Mouse (Mus musculus) small intestine, adult 2 months (tissue): ENCODE data around the gene Kcnab2. TPM values are rescaled to one million over a fixed set of nuclear protein-coding genes. Genes with fewer than 3 reads are reported as not detected.
A peak's percentile ranks its signal among the peaks of the same experiment; 100 is the strongest.

Experiments
- H3K27ac ChIP-seq: fragments of 200-500 bp; 2 replicates; pipeline ENCODE4 v1.5.1; 2012; ENCODE audit warnings: low read depth, low read length, control low read depth, inconsistent platforms; ENCODE audit not compliant: insufficient read depth
- H3K27me3 ChIP-seq: fragments of 200-500 bp; 2 replicates; pipeline ENCODE4 v1.6.1; 2012; ENCODE audit warnings: mild to moderate bottlenecking, moderate library complexity, low read length, inconsistent platforms; ENCODE audit not compliant: control insufficient read depth, insufficient read depth
- H3K36me3 ChIP-seq: fragments of 200-500 bp; 2 replicates; pipeline ENCODE4 v1.6.1; 2012; ENCODE audit warnings: mild to moderate bottlenecking, low read length, control low read depth, inconsistent platforms; ENCODE audit not compliant: control insufficient read depth, insufficient read depth
- H3K4me1 ChIP-seq: fragments of 200-500 bp; 2 replicates; pipeline ENCODE4 v1.6.1; 2012; ENCODE audit warnings: low read length, inconsistent platforms, mixed read lengths; ENCODE audit not compliant: control insufficient read depth, insufficient read depth, insufficient read length
- H3K4me3 ChIP-seq: fragments of 200-500 bp; 2 replicates; pipeline ENCODE4 v1.5.1; 2012; ENCODE audit warnings: low read depth, mild to moderate bottlenecking, control low read depth, inconsistent platforms, low read length, moderate library complexity
- CTCF ChIP-seq: fragments of 200-500 bp; IDR thresholded peaks from 2 replicates; pipeline ENCODE4 v1.5.1; 2012; ENCODE audit warnings: low read depth, mild to moderate bottlenecking, control low read depth, inconsistent platforms, low read length, moderate library complexity, mixed read lengths; ENCODE audit not compliant: insufficient replicate concordance, insufficient read length; ENCODE audit errors: extremely low read depth
- POLR2A ChIP-seq: fragments of 200-500 bp; IDR thresholded peaks from 2 replicates; pipeline ENCODE4 v1.6.1; 2012; ENCODE audit warnings: low read depth, mild to moderate bottlenecking, control low read depth, inconsistent platforms, low read length, moderate library complexity
- WGBS: fragments of 180-500 bp; shearing (Covaris S2); methylation state at CpG from one replicate; pipeline ENCODE4 v1.1.7; 2018; 5-methylcytosine and 5-hydroxymethylcytosine counted together
- polyA plus RNA-seq: library from polyadenylated mRNA; depleted of rRNA; stranded (reverse); fragments of >200 nt; gene quantifications from 2 replicates; pipeline ENCODE4 v1.2.3, GENCODE M21; 2012

The Kcnab2 gene
- polyA plus RNA-seq, 1 experiment, result 4.3 TPM

GRCm38 (mm10) chr4:152435255-152435654, 42.4 kb downstream of the Kcnab2 start:
- H3K36me3 ChIP-seq, result no peaks in the 10 kb centered on the region
- no peak overlapping the region for H3K4me3 ChIP-seq

GRCm38 (mm10) chr4:152434836-152435235, 42.8 kb downstream of the Kcnab2 start:
- H3K27me3 ChIP-seq, result no peaks in the 10 kb centered on the region
- H3K27ac ChIP-seq, result no peak overlapping the region
- H3K36me3 ChIP-seq, result no peaks in the 10 kb centered on the region
- no peaks in the 10 kb centered on the region for H3K4me1 ChIP-seq
- WGBS, result 11% methylated on average over 9 of the region's 9 CpGs
- TF ChIP-seq CTCF (peak; percentile 67; the same call in 1 of the 2 replicates), POLR2A (no peak)
- no peak overlapping the region for H3K4me3 ChIP-seq

More at GRCm38 (mm10) chr4:152435255-152435654, 42.4 kb downstream of the Kcnab2 start:
- no peaks in the 10 kb centered on the region for H3K27me3 ChIP-seq
- H3K4me1 ChIP-seq, result no peaks in the 10 kb centered on the region
- H3K27ac ChIP-seq, result no peak overlapping the region
- no peak for TF ChIP-seq POLR2A
- TF ChIP-seq CTCF, result peak; percentile 90
- WGBS, result 17% methylated on average over 10 of the region's 10 CpGs

GRCm38 (mm10) chr4:152432308-152432707, 45.4 kb downstream of the Kcnab2 start:
- no peaks in the 10 kb centered on the region for H3K36me3 ChIP-seq
- 65% methylated on average over 5 of the region's 5 CpGs for WGBS
- no peak overlapping the region for H3K27ac ChIP-seq
- TF ChIP-seq CTCF (peak; percentile 83; the same call in 1 of the 2 replicates), POLR2A (no peak)
- H3K4me3 ChIP-seq, result no peak overlapping the region
- no peaks in the 10 kb centered on the region for H3K4me1 ChIP-seq
- H3K27me3 ChIP-seq, result no peaks in the 10 kb centered on the region

- no peaks in the 10 kb centered on the region for H3K27me3 ChIP-seq
- no peak overlapping the region for H3K4me3 ChIP-seq
- H3K36me3 ChIP-seq, result no peaks in the 10 kb centered on the region
- TF ChIP-seq CTCF (no peak), POLR2A (no peak)
- H3K27ac ChIP-seq, result no peak overlapping the region
- WGBS, result 58% methylated on average over 8 of the region's 8 CpGs
- H3K4me1 ChIP-seq, result no peaks in the 10 kb centered on the region
These were observed 49.4 kb downstream of the Kcnab2 start for GRCm38 (mm10) chr4:152428259-152428658.

GRCm38 (mm10) chr4:152424922-152425321, 52.7 kb downstream of the Kcnab2 start:
- no peak for TF ChIP-seq POLR2A
- TF ChIP-seq CTCF, result peak; percentile 48; the same call in 1 of the 2 replicates
- Histone ChIP-seq H3K4me1 (no peaks in the 10 kb centered on the region), H3K4me3 (no peak overlapping the region), H3K36me3 (no peaks in the 10 kb centered on the region), H3K27me3 (no peaks in the 10 kb centered on the region), H3K27ac (no peak overlapping the region)
- 74% methylated on average over 5 of the region's 5 CpGs for WGBS

- H3K4me1 ChIP-seq, result no peaks in the 10 kb centered on the region
- 48% methylated on average over 4 of the region's 4 CpGs for WGBS
- no peak overlapping the region for H3K4me3 ChIP-seq
- no peaks in the 10 kb centered on the region for H3K36me3 ChIP-seq
- no peak overlapping the region for H3K27ac ChIP-seq
- H3K27me3 ChIP-seq, result no peaks in the 10 kb centered on the region
- no peak for TF ChIP-seq CTCF
- TF ChIP-seq POLR2A, result no peak
These were observed 53.3 kb downstream of the Kcnab2 start for GRCm38 (mm10) chr4:152424341-152424740.

GRCm38 (mm10) chr4:152423576-152423975, 54.1 kb downstream of the Kcnab2 start:
- 85% methylated on average over 6 of the region's 6 CpGs for WGBS
- TF ChIP-seq POLR2A, result no peak
- no peak for TF ChIP-seq CTCF
- H3K27me3 ChIP-seq, result no peaks in the 10 kb centered on the region
- no peak overlapping the region for H3K27ac ChIP-seq
- H3K4me3 ChIP-seq, result no peak overlapping the region
- no peaks in the 10 kb centered on the region for H3K4me1 ChIP-seq
- H3K36me3 ChIP-seq, result no peaks in the 10 kb centered on the region
